Mouse (Mus musculus) embryo, embryonic 11.5 days (tissue): Measurements from ENCODE around the gene 4930486L24Rik.
A peak's percentile ranks its signal among the peaks of the same experiment; 100 is the strongest.
"Not testable (repeated sequence)": the region's sequence is repeated elsewhere in the genome, so short reads cannot be mapped to it uniquely, and the experiment has no call there.

Experiments used
- DNase-seq: peaks from one replicate; pipeline ENCODE4 v3.0.0-alpha.2; 2012; ENCODE audit warnings: low read depth, low spot score

The 4930486L24Rik gene

DNA sequence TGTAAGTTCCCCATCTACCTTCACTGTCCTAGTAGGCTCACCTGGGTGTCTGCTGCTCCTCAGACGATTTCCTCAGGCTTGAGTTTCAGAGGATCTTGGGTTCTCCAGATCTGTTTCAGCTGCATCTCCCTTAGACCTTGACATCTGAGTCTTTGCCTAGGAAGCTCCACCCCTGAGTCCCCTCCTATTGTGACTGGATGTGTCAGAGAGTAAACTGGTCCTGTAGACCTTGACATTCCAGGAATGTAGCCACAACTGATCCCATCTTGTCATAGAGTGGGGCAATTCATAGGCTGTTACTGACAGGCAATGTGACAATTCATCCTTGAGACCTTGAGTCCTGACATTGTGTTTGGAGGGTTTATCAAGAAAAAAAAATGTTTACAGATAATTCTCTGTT, at the start of gene 4930486L24Rik:
TSS of gene 4930486L24Rik (minus strand) at position 195 of the 400 bp plus-strand sequence.
- no peak for DNase-seq

DNA sequence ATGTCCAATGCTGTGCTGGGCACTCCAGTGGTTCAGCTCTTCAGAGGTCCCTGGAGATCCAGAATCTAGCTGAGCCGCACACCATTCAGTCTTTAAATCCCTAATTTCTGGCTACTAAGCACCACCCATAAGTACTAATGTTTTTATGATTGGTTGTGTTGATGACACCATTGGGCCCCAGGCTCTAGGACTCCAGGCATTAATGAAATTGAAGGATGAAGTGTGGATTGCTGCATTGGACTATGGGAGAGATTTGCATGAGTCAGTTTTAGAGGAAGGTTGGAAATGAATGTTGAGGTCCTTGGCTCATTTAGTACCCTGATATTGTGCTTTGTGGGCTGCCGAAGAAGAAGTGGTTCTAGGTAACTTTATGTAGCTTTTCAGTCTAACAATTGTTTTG, 40.5 kb upstream of the 4930486L24Rik start, which contains the start of gene Tpbpb:
TSS of gene Tpbpb (minus strand) at position 101 of the 400 bp plus-strand sequence.
- DNase-seq, result not testable (repeated sequence)

DNA sequence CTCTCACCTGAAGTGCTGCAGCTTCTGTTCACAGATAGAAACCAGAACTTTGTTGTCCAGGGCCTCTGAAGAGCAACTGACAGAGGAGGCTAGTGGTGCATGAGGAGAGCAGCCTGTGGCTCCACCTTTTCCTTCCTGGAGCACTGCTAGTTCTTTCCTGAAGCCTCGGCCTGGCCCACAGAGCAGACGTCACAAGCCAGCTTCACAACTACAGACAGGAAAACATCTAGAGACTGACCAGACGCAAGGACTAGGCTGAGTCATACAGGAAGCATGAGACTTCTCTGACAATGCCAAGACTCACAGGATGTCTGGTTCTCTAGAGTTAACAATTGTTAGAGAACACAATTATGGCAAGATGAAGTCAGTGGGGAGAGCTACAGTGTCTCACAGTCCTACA, 33.1 kb upstream of the 4930486L24Rik start, which contains the start of gene Ctla2b:
TSS of gene Ctla2b (minus strand) at position 120 of the 400 bp plus-strand sequence.
- no peak for DNase-seq

DNA sequence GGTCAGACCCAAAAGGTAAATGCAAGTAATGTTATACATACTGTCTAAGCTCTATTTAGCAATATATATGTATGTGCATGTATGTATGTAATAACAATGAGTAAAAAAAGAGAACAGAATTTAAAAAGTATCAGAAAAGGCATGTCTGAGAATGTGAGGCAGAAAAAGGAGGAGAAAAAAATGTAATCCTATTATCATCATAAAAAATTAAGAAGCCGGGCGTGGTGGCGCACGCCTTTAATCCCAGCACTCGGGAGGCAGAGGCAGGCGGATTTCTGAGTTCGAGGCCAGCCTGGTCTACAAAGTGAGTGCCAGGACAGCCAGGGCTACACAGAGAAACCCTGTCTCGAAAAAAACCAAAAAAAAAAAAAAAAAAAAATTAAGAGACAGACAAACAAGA, 32.5 kb upstream of the 4930486L24Rik start, which contains the start of gene Gm49392:
TSS of gene Gm49392 (minus strand) at position 101 of the 400 bp plus-strand sequence.
- not testable (repeated sequence) for DNase-seq

DNA sequence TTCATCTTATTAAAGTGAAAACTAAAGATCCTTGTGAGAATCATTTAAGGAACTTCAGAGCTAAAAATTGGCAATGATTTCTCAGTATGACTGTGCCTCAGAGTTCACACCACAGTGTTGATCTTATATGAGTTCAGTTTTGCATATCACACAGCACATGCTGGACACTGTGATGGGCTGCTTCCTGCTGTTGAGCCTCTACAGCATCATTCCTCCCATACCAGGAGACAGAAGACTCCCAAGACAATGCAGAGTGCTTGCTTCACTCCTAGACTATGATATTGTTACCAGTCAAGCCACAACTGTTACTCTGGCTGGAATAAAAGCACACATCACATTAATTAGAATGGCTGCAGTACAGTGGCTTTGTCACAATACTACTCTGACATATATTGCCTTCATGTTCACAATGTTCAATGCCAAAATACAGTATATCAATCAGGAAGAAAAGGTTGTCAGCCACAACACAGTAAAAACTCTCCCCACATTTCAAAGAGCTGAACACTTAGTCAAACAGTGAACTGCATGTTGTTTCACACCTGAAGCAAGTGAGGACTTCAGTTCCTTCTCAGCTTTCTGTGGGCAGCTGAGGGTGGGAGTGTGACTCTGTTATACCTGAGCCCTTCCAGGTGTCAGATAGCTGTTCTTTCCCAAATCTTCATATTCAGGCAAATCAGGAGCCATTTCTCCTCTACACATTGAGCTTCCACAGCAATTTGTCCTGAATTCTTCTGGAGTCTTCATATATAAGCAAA, 31.3 kb upstream of the 4930486L24Rik start:
- DNase-seq, result no peak

DNA sequence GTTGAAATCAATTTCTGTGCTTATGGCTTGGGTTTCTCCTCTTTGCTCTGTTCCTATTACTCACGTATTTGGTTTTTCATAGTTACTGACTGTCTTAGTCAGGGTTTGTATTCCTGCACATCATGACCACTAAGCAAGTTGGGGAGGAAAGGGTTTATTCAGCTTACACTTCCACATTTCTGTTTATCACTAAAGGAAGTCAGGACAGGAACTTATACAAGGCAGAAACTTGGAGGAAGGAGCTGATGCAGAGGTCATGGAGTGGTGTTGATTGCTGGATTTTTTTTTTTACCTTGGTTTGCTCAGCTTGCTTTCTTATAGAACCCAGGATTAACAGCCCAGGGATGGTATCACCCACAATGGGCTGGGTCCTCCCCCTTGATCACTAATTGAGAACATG, 28.0 kb upstream of the 4930486L24Rik start:
- no peak for DNase-seq

DNA sequence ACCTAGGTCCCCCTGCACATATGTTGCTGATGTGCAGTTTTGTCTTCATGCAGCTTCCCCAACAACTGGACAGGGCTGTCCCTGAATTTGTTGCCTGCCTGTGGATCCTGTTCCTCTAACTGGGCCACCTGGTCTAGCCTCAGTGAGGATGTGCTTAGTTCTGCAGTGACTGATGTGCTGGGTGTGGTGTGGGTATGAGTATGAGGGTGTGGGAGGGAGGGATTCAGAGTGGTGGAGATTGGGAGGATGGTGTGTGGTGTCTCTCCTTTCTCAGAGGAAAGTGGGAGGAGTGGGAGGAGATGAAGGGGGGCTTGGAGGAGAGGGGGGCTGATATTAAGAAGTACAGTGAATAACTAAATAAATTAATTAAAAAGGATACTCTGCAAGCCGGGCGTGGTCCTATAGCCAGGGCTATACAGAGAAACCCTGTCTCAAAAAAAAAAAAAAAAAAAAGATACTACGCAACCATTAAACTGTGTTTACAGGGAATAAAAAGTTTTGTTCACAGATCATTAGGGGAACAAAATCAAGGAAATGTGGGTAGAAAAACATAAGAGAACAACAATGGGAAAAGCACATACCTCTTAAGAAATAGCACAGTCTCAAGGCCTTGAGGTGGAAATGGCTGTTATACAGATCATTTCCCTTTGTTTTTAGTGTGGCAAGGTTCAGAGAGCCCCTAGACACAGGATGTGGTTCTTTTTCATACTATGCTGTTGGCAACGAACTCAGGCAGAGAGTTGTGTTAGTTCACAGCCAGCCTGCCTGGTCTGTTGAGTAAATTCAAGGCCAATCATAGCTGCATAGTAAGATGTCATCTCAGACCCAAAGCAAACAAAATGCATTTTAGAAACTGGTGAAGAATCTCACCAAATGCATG, 15.8 kb downstream of the 4930486L24Rik start:
- no peak for DNase-seq

DNA sequence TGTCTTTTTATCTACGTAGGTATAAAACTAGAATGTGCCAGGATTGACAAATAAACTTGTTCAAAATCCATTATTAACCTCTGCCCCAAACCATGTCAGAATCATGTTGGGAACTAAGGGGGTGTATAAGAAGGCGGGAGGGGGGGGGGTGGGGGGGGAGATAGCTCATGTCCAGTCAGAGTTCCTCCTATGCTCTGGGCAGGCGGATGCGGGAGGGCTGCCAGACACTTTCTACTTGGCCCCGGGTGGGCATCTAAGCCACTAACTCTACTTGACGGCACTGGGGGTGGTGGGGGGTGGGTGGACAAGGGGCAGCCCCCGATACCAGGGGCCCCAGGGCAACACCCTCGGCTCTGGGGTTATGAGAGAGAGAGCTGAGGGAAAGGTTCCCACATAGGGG, 21.1 kb downstream of the 4930486L24Rik start:
- no peak for DNase-seq

DNA sequence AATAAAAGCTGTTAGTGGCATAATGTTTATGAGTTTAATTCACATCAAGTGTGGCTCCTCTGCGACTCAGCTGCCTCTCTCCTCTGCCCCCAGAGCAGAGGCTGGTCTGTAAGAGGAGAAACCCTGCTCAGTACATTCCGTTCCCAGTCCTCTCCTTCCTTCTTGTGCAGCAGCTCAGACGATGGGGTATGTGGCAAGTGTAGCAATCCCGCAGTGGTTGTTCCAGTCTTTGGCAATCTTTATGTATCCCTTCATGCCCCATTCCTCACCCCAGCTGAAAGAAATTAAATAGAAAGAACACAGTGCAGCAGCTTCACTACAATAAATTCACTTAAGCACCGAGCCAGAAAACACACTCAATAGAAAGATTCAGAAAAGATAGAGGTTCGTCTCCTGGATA, 21.6 kb downstream of the 4930486L24Rik start:
- no peak for DNase-seq

DNA sequence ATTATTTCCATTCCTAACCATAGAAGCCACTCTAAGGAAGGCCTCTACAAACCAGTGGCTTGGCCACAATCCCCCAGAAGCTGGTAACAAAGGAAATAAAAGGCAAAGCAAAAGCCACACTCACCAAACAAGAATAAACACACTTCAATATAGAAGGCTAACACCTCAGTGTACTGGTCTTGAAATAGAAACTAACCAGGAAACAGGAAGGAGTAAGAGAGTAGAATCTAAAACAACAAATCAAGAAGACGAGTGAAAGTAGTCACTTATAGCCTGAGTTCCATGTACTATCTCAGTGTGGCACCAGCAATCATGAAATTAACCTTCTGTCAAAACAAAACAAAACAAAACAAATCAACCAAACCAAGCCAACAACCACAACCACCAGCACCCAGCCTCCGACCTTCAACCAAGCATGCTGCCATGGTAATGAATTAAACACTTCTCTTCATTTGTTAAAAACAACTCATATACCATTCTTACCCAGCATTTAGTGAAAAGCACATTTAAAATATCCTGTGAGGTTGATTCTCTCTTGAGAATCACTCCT, 24.8 kb downstream of the 4930486L24Rik start:
- no peak for DNase-seq

DNA sequence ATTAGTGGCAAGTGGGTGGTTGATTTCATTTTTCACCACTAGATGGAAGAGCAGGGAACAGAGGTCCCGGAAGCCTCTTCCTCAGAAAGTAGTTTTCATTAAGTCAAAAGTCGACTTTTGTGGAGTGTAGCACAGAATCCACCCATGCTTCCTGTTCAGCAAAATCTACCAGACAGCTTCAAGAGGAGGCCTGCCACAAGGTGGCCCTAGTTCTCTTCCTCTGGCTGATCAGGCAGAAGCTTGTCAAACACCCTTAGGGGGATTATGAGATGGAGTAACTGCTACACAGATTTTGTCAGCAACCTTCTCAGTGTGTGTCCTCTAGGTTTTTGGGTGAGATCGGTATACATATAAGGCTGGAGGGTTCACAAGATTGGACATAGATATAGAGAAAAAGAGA, 38.2 kb downstream of the 4930486L24Rik start:
- no peak for DNase-seq

DNA sequence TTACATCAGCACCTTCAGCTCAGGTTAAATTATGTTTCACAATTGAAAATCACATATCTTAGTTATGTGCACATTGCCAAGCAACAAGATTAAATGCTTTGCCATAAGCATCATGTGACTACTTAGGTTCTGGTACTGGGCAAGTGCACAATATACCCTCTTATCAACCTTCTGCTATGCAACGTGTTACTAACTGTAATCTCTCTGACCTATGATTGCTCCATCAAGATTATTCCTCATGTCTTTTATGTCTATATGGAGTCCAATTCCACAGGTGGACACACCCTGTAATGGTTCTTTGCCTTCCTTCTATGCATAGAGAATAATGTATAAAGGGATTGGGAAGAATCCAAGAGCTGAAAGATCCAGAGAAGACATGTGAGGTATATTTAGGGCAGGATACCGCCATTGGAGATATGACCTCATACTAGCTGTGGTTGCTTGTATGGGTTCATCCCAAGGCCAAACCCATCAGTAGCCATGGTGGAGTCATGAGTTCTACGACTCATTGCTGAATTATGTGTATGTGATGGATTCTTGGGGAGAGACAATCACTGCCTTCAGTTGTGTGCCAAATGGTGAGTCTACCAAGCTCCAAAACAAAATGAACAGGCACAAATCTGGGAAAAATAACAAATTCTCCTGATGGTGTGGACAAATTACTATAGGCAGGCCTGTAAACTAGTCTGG, 43.6 kb downstream of the 4930486L24Rik start:
- no peak for DNase-seq

DNA sequence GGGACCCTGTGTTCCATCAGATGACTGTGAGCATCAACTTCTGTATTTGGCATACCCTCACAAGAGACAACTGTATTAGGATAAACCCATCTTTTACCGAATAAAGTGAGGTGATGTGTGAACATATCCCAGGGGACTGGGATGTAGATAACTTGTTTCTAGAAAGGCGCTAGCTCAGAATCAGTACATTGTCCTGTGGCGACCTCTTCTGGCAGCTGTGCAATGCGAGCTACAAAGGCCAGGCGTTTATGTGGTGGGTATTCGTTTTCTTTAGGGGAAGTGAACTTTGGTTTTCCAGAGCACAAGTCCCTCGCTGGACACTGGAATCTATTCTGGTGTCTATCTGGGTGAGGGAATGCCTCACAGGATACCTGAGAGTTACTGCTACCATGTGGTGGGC, 44.8 kb downstream of the 4930486L24Rik start:
- peak; percentile 24 for DNase-seq

DNA sequence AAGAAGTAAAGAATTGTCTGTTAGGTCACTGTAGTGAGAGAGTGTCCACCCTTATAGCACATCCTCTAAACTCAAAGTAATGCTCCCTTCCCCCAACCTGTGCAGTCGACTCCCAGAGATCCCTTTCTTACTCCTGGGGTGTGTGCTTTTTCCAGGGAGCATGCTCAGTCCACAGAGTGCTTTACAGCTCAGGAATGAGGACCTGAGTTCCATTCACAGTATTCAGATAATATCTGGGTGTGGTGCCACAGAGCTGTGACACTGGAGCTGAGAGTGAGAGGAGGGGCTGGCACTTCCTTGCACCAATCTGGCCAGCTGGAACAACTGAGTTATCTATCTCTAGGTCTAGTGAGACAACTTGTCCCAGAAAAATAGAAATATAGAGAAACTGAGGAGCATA, 50.6 kb downstream of the 4930486L24Rik start:
- DNase-seq, result no peak

DNA sequence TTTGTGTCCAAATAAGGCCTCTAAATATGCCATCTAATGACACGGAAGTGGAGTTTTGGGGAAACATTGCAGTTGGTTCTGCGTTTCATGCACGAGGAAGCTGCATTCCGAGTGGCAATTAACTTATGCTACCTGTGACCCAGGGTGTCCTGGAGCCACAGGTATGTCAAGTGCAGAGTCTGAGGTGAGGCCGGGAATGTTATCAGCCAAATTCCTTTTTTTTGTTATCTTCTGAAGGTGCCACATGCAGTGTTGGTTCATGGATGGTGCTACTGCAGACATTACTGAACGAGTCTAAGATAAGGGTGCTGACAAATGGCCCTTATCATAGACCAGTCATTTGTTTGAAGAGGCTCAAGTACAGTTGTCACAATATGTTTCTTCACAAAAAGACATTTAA, 51.5 kb downstream of the 4930486L24Rik start:
- DNase-seq, result no peak

DNA sequence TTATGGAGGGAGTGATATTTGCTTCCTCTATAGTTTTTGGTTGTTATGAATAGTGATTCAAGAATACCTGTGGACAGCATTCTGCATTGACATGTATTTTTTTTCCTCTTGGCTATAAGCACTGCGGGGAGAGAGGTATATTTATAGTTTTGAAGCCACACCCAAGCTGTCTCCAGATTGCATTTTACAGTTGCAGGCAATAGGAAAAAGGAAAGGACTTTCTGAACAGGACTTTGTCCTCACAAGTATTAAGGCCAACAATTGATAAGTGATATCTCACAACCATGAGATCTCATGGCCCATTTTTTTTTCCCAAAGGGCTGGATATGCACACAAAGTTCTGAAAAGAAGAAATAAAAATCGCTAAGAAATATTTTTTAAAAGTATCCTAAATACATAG, 54.6 kb downstream of the 4930486L24Rik start:
- no peak for DNase-seq

DNA sequence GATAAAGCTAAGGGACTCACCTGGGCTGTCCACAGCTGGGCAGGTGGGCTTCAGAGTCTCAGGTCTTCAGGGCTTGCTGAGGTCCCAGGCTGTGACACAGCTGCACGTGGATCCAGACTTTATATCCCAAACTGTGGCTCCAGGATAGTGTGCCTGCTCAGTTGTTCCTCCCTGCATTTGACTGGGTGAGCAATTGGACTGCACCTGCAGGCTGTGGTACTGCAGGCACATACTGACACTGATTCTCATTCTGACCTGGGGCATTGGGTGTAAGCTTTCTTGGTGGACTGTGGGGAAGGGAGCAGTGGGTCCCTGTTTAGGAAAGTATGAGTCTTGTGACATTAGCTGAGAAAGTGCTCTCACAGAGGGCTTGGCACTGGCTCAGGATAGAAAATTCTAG, 61.5 kb downstream of the 4930486L24Rik start, which contains the start of gene Ctsll3:
TSS of gene Ctsll3 (minus strand) at position 101 of the 400 bp plus-strand sequence.
- no peak for DNase-seq
